Mouse (Mus musculus): ENCODE measurements at regions not wholly inside any gene's neighbourhood (a gene's known extent, or its start where the extent isn't known, plus 50 kb on each side); places are given as distances from the start of the nearest gene placed in this dataset.

DNA sequence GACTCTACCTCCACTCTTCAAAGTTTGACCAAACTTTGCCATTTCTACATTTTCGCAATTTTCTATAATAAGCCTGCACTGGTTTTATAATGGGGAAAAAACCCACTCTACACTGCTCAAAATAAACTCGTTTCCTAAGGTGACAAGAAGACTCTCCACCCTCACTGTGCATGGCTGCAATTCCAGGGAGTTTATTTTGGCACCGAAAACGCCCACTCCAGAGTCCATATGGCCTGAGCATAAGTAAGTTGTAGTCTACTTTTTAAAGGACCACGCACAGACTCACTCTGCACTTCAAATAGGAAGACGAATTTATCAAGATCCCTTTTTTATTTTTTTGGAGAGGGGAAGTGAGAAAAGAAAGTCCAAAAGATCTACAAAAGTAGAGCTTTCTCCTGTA, 219.4 kb downstream of the Pdcd6ip start:
- TF ChIP-seq CTCF (IDR thresholded peaks at IDR 0.05; ENCODE audit: borderline replicate concordance, extremely low read depth, insufficient read depth, insufficient read length) (no peak), POLR2A (IDR thresholded peaks at IDR 0.05; ENCODE audit: borderline replicate concordance, extremely low read depth, insufficient read depth, insufficient read length, poor library complexity, severe bottlenecking) (no peak)
